Mouse (Mus musculus) testis, postnatal 10 days (tissue): ENCODE results near the gene Msrb3.
"Not testable (repeated sequence)": the region's sequence is repeated elsewhere in the genome, so short reads cannot be mapped to it uniquely, and the experiment has no call there.

Experiments used
- DNase-seq: peaks from one replicate; pipeline ENCODE4 v3.0.0; 2021; ENCODE audit warnings: low spot score

Gene Msrb3

GRCm38 (mm10) chr10:120810053-120810696 lies 88.7 kb downstream of the Msrb3 start:
- DNase-seq: no peak

GRCm38 (mm10) chr10:120808167-120808566 lies 90.7 kb downstream of the Msrb3 start:
- DNase-seq: no peak

GRCm38 (mm10) chr10:120801127-120801526 lies 97.8 kb downstream of the Msrb3 start:
- DNase-seq: no peak

GRCm38 (mm10) chr10:120799479-120799878 lies 99.4 kb downstream of the Msrb3 start:
- no peak for DNase-seq

GRCm38 (mm10) chr10:120796749-120797148 lies 102.2 kb downstream of the Msrb3 start:
- no peak for DNase-seq

GRCm38 (mm10) chr10:120794391-120794817 lies 104.5 kb downstream of the Msrb3 start:
- no peak for DNase-seq

- no peak for DNase-seq
Measured at GRCm38 (mm10) chr10:120792191-120792765, 106.6 kb downstream of the Msrb3 start.

GRCm38 (mm10) chr10:120791438-120791837 lies 107.5 kb downstream of the Msrb3 start:
- no peak for DNase-seq

GRCm38 (mm10) chr10:120787202-120787601 lies 111.7 kb downstream of the Msrb3 start:
- DNase-seq: no peak

GRCm38 (mm10) chr10:120784516-120784915 lies 114.4 kb downstream of the Msrb3 start:
- no peak for DNase-seq

- no peak for DNase-seq
Measured at GRCm38 (mm10) chr10:120783393-120783792, 115.5 kb downstream of the Msrb3 start.

- no peak for DNase-seq
Measured at GRCm38 (mm10) chr10:120777499-120777898, 121.4 kb downstream of the Msrb3 start.

- no peak for DNase-seq
Measured at GRCm38 (mm10) chr10:120775361-120775760, 123.5 kb downstream of the Msrb3 start.

- no peak for DNase-seq
Measured at GRCm38 (mm10) chr10:120767418-120767817, 131.5 kb downstream of the Msrb3 start.

- no peak for DNase-seq
Measured at GRCm38 (mm10) chr10:120765398-120765797, 133.5 kb downstream of the Msrb3 start.

- DNase-seq: no peak
Measured at GRCm38 (mm10) chr10:120763656-120764466, 135.0 kb downstream of the Msrb3 start.

GRCm38 (mm10) chr10:120762958-120763357 lies 135.9 kb downstream of the Msrb3 start:
- DNase-seq: no peak

- no peak for DNase-seq
Measured at GRCm38 (mm10) chr10:120760679-120761078, 138.2 kb downstream of the Msrb3 start.

- DNase-seq: no peak
Measured at GRCm38 (mm10) chr10:120759883-120760282, 139.0 kb downstream of the Msrb3 start.

- no peak for DNase-seq
Measured at GRCm38 (mm10) chr10:120752454-120752853, 146.4 kb downstream of the Msrb3 start.

GRCm38 (mm10) chr10:120751821-120752261 lies 147.1 kb downstream of the Msrb3 start:
- DNase-seq: no peak

- peak; percentile 80 for DNase-seq
Measured at GRCm38 (mm10) chr10:120751295-120751722, 147.6 kb downstream of the Msrb3 start.

- not testable (repeated sequence) for DNase-seq
Measured at GRCm38 (mm10) chr10:120749556-120749955, 149.3 kb downstream of the Msrb3 start.
